Mouse (Mus musculus) forebrain, embryonic 14.5 days (tissue): Measurements from ENCODE around the gene Myo1a. TPM values are rescaled to one million over a fixed set of nuclear protein-coding genes. Genes with fewer than 3 reads are reported as not detected.
"Not testable (repeated sequence)": the region's sequence is repeated elsewhere in the genome, so short reads cannot be mapped to it uniquely, and the experiment has no call there.

Experiments
- ATAC-seq: fragments of 200-750 bp; cut with Nextera tagmentation; 2 replicates; pipeline ENCODE4 v1.8.0; 2017; ENCODE audit warnings: mild to moderate bottlenecking, moderate library complexity
- DNase-seq: peaks from one replicate; pipeline ENCODE4 v3.0.0-alpha.2; 2015; ENCODE audit warnings: low spot score
- H3K27ac ChIP-seq: fragments of 300-500 bp; sonication (generic); 2 replicates; pipeline ENCODE4 v1.5.1; 2014; ENCODE audit warnings: low read depth, mild to moderate bottlenecking, control low read depth, low read length, moderate library complexity
- H3K27me3 ChIP-seq: fragments of 300-500 bp; sonication (generic); replicated peaks from 2 replicates; pipeline ENCODE4 v1.6.1; 2014; ENCODE audit warnings: low read length, control low read depth, mixed read lengths; ENCODE audit not compliant: control insufficient read depth, insufficient read depth
- H3K36me3 ChIP-seq: fragments of 300-500 bp; sonication (generic); 2 replicates; pipeline ENCODE4 v1.6.1; 2014; ENCODE audit warnings: low read length, control low read depth; ENCODE audit not compliant: control insufficient read depth, insufficient read depth
- H3K4me1 ChIP-seq: fragments of 300-500 bp; sonication (generic); 2 replicates; pipeline ENCODE4 v1.6.1; 2014; ENCODE audit warnings: antibody characterized with exemption, low read length, control low read depth; ENCODE audit not compliant: control insufficient read depth, insufficient read depth
- H3K4me2 ChIP-seq: fragments of 300-500 bp; sonication (generic); 2 replicates; pipeline ENCODE4 v1.6.1; 2014; ENCODE audit warnings: mild to moderate bottlenecking, control low read depth, low read length
- H3K4me3 ChIP-seq: fragments of 300-500 bp; sonication (generic); 2 replicates; pipeline ENCODE4 v1.5.1; 2014; ENCODE audit warnings: low read depth, low read length, control low read depth
- H3K9ac ChIP-seq: fragments of 300-500 bp; sonication (generic); 2 replicates; pipeline ENCODE4 v1.6.1; 2014; ENCODE audit warnings: mild to moderate bottlenecking, low read length, control low read depth, moderate library complexity
- H3K9me3 ChIP-seq: fragments of 300-500 bp; sonication (generic); replicated peaks from 2 replicates; pipeline ENCODE4 v1.6.1; 2016; ENCODE audit warnings: low read length, control low read depth, mixed read lengths; ENCODE audit not compliant: control insufficient read depth
- WGBS: fragments of 180-500 bp; shearing (Covaris S2); extraction: QIAGEN DNeasy Blood & Tissue Kit; methylation state at CpG from one replicate; pipeline ENCODE4 v1.1.7; 2014; 5-methylcytosine and 5-hydroxymethylcytosine counted together
- polyA plus RNA-seq: library from polyadenylated mRNA; unstranded; fragments of >200 nt; fragmentation: Nextera tagmentation; extraction: Ambion mirVana; gene quantifications from 2 replicates; pipeline ENCODE4 v1.2.1, GENCODE M21; 2014

Myo1a gene
- polyA plus RNA-seq = 0.67 and 1.3 TPM in 2 replicates

DNA sequence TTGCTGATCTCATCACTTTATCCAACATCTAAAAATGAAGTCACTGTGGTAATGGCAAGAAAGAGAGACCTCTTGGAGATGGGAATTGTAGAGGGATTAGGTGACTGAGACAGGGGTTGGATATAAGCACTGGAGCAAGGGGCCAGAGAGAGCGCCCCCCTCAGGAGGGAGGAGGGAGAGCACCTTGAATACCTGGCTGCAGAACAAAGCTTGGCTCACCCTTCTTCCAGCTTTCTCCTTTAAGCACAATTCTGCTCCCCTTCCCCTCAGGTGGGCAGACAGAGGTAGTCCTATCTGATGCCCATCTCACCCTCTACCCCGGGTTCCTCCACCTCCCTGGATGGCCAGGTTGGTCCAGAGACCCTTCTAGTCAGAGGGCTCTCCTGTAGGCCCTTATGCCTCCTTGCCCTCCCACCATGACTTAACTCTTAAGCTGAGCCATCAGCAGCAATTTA is at the start of gene Myo1a:
Gene Myo1a (plus strand): TSS at position 405 of the 455 bp plus-strand sequence.
- no peaks in the 10 kb centered on the region for H3K36me3 ChIP-seq
- H3K4me2 ChIP-seq = no peak within 1 kb of the TSS
- 56% methylated on average over 2 of the region's 2 CpGs for WGBS
- no peaks in the 10 kb centered on the region for H3K27me3 ChIP-seq
- no peak within 1 kb of the TSS for H3K27ac ChIP-seq
- DNase-seq (no peak), ATAC-seq (no peak)
- no peaks in the 10 kb centered on the region for H3K9me3 ChIP-seq
- no peaks in the 10 kb centered on the region for H3K4me1 ChIP-seq
- no peak within 1 kb of the TSS for H3K4me3 ChIP-seq
- no peak within 1 kb of the TSS for H3K9ac ChIP-seq

DNA sequence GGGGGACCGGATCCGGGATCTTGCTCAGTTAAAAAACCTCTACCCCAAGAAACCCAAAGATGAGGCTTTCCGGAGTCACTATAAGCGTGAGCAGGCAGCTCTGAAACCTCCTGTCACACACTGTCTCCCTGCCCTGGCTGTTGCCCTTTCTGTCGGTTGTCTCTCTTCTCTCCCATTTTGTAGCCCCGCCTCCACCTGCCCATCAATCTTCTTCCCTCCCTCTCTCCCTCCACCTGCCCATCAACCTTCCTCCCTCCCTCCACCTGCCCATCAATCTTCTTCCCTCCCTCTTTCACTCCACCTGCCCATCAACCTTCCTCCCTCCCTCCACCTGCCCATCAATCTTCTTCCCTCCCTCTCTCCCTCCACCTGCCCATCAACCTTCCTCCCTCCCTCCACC is 47.4 kb upstream of the Myo1a start:
- not testable (repeated sequence) for H3K27ac ChIP-seq, H3K27me3 ChIP-seq, H3K9me3 ChIP-seq, H3K36me3 ChIP-seq, DNase-seq, H3K4me3 ChIP-seq, ATAC-seq, H3K9ac ChIP-seq, H3K4me1 ChIP-seq, H3K4me2 ChIP-seq
- 50% methylated on average over 6 of the region's 6 CpGs for WGBS

DNA sequence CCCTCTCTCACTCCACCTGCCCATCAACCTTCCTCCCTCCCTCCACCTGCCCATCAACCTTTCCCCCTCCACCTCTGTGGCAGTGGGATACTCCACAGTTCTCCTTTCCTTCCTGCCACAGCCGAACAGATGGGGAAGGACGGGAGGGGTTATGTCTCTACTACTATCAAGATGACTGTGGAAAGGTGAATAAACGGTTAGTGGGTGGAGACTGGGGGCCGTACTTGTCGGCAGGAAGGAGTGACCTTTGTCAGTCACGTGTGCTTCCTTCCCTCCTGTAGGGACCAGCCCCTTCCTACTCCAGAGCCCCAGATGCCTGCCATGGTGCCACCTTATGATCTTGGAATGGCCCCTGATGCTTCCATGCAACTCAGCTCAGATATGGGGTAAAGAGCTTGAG is 46.9 kb upstream of the Myo1a start:
- no peak overlapping the region for H3K9ac ChIP-seq
- H3K4me2 ChIP-seq = no peak overlapping the region
- H3K4me3 ChIP-seq = no peak overlapping the region
- peaks cover 11% of the 10 kb centered on the region for H3K27me3 ChIP-seq
- peaks cover 2% of the 10 kb centered on the region; the same call in 1 of the 2 replicates for H3K4me1 ChIP-seq
- 21% methylated on average over 6 of the region's 6 CpGs for WGBS
- DNase-seq (no peak), ATAC-seq (no peak)
- H3K9me3 ChIP-seq = no peaks in the 10 kb centered on the region
- H3K36me3 ChIP-seq = no peaks in the 10 kb centered on the region
- H3K27ac ChIP-seq = no peak overlapping the region

DNA sequence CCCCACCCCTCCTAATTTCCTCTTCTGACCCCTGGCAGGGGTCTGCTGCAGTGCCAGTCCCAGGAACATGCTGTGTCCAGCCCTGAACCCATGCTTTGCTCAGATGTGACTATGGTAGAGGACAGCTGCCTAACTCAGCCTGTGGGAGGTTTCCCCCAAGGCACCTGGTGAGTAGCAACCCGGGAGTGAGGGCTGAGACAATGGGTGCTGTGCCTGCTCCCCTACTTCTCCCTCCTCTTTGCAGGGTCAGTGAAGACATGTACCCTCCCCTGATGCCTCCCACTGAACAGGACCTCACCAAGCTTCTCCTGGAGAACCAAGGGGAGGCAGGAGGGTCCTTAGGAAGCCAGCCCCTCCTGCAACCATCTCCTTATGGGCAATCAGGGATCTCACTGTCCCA is 45.4 kb upstream of the Myo1a start:
- Histone ChIP-seq H3K36me3 (no peaks in the 10 kb centered on the region), H3K27ac (no peak overlapping the region), H3K4me1 (peaks cover 2% of the 10 kb centered on the region; the same call in 1 of the 2 replicates), H3K4me3 (no peak overlapping the region), H3K27me3 (peaks cover 26% of the 10 kb centered on the region), H3K9ac (no peak overlapping the region), H3K9me3 (no peaks in the 10 kb centered on the region), H3K4me2 (no peak overlapping the region)
- no peak for DNase-seq
- WGBS = 50% methylated on average over 1 of the region's 1 CpGs
- no peak for ATAC-seq

DNA sequence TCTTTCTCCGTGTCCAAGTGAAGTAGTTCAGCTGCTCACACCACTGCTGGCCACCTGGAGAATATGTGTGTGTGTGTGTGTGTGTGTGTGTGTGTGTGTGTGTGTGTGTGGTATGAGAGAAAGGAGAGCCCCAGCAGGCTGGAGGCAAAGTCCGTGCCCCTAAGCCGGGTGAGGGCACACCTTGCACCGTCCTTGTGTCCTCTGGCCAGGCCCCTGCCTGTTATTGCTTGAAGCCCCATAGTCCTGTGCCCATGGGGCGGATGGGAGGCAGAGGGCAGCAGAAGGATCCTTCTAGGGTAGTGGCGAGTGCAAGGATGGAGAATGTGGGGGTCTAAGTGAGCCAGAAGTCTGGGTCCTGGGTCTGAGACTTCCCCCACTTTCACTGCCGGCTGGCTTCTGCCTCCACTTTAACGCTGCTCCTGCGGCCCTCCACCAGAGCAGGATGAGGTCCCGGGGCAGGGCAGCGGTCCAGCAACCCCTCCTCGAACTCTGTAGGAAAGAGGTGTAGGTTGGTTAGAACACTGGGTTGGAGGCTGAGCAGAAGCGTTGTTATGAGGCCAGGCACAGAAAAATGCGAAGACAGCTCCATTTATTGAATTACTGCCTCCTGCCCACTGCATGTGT is 43.6 kb upstream of the Myo1a start:
- Histone ChIP-seq H3K36me3 (no peaks in the 10 kb centered on the region), H3K9me3 (no peaks in the 10 kb centered on the region), H3K9ac (no peak overlapping the region), H3K4me1 (peaks cover 9% of the 10 kb centered on the region), H3K4me3 (no peak overlapping the region), H3K27ac (no peak overlapping the region), H3K4me2 (peak overlapping the region; percentile 17; the same call in 1 of the 2 replicates), H3K27me3 (peaks cover 44% of the 10 kb centered on the region)
- DNase-seq (no peak), ATAC-seq (no peak)
- WGBS = 22% methylated on average over 14 of the region's 14 CpGs

DNA sequence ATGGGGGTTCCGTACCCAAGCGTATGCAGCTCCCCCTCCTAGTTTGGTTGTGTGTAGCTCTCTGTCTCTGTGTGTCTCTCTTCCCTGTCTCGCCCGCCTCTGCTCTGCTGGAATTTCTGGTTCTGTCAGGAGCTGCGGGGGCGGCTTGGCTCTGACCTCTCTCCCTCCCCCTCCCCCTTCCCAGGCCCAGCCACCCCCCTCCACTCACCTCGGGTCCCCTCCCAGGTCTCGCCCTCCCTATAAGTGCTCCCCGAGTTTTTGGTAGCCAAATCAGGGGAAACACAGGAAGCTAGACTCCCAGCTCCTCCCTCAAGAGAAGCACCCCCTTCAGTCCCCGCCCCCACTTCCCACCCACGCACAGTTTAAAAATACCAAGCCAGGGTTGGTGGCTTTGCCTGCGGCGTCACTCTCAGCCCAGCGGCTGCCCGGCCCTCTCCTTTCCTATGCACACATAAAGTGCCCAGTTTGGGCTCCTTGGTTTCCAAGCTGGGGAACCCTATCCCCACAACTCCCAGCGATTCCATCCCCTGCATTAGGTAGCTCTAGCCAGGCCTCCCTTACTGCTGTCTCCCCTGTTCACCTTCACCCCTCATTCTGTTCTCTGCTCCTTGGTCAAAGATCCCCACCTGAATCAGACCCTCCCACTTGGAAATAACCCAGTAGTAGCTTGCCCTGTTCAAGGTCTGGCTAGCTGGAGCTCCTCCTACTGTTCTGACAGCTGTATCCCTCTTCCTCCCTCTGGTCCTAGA is 42.9 kb upstream of the Myo1a start:
- no peaks in the 10 kb centered on the region for H3K36me3 ChIP-seq
- WGBS = 15% methylated on average over 15 of the region's 16 CpGs
- H3K27ac ChIP-seq = no peak overlapping the region
- ATAC-seq (no peak), DNase-seq (no peak)
- H3K4me3 ChIP-seq = no peak overlapping the region
- H3K4me1 ChIP-seq = peaks cover 12% of the 10 kb centered on the region
- peak overlapping the region; percentile 17; the same call in 1 of the 2 replicates for H3K4me2 ChIP-seq
- H3K27me3 ChIP-seq = peaks cover 51% of the 10 kb centered on the region
- no peaks in the 10 kb centered on the region for H3K9me3 ChIP-seq
- H3K9ac ChIP-seq = no peak overlapping the region

DNA sequence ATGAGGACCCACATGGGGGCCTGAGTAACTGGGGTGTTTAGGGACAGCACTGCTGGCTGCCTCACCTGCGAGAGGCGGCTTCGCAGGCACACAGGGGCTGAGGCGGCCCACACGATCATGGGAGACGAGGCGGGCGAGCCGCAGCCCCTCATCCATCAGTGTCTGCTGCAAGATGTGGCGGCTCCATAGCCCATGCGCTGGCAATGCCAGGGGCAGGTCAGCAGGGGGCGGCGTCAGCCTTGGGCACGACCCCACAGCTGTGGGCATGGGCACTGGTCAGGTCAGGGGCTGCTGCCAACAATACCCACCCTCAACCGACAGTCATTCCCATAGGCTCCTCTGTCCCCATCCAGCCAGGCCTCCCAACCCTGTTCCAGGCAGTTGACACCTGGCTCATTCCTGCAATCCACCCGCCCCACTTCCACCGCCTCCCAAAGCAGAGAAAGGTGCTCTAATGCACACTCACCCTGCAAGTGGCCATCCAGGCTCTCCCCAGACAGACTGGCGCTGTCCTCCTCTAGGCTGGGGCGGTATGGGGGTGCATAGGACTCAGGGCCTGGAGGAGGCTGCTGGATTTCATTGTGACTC is 42.2 kb upstream of the Myo1a start:
- Histone ChIP-seq H3K36me3 (no peaks in the 10 kb centered on the region), H3K4me1 (peaks cover 15% of the 10 kb centered on the region), H3K27ac (no peak overlapping the region), H3K9ac (no peak overlapping the region), H3K4me3 (no peak overlapping the region), H3K9me3 (no peaks in the 10 kb centered on the region), H3K4me2 (no peak overlapping the region), H3K27me3 (peaks cover 57% of the 10 kb centered on the region)
- WGBS = 20% methylated on average over 19 of the region's 19 CpGs
- ATAC-seq (no peak), DNase-seq (no peak)

DNA sequence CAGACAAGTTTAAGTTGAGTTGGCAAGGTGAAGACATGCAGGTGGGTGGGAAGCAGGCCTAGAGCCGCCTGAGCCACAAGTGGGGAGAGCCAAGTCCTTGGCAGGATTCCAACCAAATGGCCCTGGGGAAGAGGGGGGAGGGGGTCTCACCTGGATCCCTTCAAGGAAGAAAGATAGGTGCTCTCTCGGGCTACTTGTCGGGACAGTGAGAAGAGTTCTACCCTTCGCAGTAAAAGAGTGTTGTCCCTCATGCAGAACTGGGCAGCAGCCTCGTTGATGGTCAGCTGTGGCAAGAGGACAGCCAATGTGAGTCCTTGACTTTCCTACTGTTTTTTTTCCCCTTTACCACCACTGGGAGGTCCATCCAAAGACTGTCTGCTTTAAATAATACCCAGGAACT is 41.4 kb upstream of the Myo1a start:
- WGBS = 22% methylated on average over 5 of the region's 5 CpGs
- no peak overlapping the region for H3K4me3 ChIP-seq
- no peaks in the 10 kb centered on the region for H3K9me3 ChIP-seq
- no peak overlapping the region for H3K9ac ChIP-seq
- H3K4me1 ChIP-seq = peaks cover 20% of the 10 kb centered on the region
- no peak for DNase-seq
- H3K36me3 ChIP-seq = no peaks in the 10 kb centered on the region
- H3K27ac ChIP-seq = no peak overlapping the region
- H3K4me2 ChIP-seq = no peak overlapping the region
- no peak for ATAC-seq
- peaks cover 60% of the 10 kb centered on the region for H3K27me3 ChIP-seq

DNA sequence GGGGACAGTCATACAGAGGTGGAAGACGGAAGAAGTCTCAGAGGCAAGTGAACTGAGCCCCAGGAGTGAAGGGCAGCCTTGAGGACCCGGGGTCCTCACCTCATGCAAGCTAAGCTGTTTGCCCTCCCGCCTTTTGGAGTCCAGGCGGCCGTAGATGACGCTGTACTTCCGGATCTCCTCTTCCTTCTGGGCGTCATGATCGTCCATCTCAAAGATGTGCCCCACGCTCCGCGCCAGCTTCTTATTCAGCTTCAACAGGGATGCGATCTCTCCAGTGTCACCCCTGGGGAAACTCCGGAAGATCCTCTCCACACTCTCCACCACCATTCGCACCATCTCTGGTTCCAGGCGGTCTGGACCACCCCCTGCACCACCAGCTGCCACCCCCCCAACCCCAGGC is 40.8 kb upstream of the Myo1a start:
- no peak overlapping the region for H3K9ac ChIP-seq
- H3K9me3 ChIP-seq = no peaks in the 10 kb centered on the region
- no peaks in the 10 kb centered on the region for H3K36me3 ChIP-seq
- DNase-seq (no peak), ATAC-seq (no peak)
- H3K4me2 ChIP-seq = no peak overlapping the region
- peaks cover 60% of the 10 kb centered on the region for H3K27me3 ChIP-seq
- H3K4me1 ChIP-seq = peaks cover 20% of the 10 kb centered on the region
- H3K27ac ChIP-seq = no peak overlapping the region
- no peak overlapping the region for H3K4me3 ChIP-seq
- 11% methylated on average over 16 of the region's 16 CpGs for WGBS
